Mouse (Mus musculus): ENCODE measurements at regions not wholly inside any gene's neighbourhood (a gene's known extent, or its start where the extent isn't known, plus 50 kb on each side); places are given as distances from the start of the nearest gene placed in this dataset.
A peak's percentile ranks its signal among the peaks of the same experiment; 100 is the strongest.

DNA sequence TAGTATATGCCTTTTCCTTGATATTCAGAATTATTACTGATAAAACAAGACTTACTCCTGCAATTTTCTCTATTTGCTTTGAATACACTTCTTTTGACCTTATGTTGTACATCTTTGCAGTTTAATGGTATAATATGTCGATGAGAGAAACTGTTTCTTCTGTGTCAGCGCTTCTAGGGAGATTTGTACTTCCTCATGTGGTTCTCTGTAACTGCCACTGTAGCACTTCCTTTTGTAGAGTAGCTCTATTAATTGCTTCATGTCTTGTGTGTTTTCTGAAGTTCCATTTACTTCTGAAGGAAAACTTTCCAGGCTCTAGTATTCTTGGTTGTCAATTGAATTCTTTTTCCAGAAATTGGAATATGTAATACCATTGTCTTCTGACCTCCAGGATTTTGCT is 323.2 kb downstream of the Ptprc start:
- no peak for DNase-seq

DNA sequence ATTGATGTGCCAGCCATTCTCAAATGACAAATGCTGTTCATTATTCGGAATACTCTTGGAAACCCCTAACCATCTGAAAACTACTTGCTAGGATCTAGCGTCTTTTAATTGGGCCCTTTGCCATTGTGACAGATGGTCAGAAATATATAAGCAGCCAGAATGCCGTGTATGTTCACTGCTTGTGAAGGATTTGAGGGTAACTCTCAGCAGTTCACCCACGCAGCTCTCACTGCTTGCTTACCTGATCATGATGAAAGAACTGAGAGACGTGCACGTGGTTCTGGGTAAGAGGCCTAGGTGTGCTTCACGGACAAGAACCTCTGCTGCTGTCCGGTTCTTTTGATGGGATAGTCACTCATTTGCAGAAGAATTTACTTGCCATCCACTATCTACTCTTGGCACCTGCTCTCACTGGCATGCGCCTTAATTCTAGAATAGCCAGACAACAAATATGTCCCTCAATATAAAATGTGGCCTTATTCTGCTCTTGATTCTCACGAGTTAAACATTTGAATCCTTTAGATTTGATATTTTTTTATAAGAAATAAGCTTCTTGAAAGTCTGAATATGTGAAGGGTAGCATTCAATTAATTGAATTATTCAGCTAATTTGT is 328.1 kb downstream of the Ptprc start:
- DNase-seq: peak; percentile 87 to 89

DNA sequence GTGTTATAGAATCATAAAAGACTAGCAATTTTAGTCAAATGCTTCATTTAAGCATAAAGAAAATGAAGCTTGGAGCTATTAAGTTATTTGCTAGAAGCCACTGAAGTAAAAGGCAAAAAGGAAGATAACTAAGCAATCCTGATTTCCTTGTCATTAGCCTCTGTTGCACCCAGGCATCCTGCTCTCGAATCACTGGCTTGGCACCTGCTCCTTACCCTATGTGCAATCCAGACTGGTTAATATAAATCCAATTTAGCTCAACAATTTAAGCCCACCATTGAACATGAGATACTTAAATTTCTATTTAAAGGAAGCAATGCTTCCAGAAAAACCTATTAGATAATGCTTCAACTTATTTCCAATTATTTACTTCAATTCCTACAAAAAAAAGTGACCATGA is 328.7 kb downstream of the Ptprc start:
- DNase-seq: peak; percentile 44 to 48

DNA sequence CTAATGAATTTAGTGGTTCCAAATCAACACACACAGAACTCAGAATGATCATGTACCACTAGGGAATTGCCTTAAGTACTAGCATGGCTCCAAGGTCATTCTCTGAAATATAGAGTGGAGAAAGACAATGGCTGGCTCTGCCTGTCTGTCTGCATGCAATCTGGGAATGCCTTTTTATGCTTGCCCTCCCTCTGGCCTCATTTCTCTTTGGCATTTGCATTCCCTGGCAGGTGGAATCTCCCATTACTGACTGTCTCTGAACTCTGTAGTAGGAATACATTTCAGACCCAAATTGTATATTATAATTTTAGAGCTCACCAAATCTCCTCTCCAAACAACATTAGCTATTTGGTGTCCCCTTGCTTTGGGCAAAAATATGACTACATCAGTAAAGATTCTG is 335.0 kb downstream of the Ptprc start:
- peak; percentile 52 to 58 for DNase-seq

DNA sequence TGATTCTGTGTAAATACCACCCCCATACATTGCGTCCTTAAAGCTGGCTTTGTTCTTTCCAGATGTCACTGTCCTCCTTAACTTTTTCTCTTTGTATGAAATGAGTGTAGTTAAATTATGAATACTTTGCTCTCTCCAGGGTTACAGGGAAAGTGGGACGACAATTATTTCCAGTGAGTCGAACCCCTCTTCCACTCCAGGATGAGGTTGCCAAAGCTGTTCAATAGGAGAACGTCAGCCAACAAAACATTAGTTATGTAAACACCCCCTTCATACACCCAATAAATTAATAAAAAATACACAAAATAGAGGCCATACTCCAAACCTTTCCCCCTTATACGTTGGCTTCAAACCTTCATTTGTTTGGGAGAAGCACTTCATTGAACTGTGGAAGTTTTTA is 335.8 kb downstream of the Ptprc start:
- no peak for DNase-seq

DNA sequence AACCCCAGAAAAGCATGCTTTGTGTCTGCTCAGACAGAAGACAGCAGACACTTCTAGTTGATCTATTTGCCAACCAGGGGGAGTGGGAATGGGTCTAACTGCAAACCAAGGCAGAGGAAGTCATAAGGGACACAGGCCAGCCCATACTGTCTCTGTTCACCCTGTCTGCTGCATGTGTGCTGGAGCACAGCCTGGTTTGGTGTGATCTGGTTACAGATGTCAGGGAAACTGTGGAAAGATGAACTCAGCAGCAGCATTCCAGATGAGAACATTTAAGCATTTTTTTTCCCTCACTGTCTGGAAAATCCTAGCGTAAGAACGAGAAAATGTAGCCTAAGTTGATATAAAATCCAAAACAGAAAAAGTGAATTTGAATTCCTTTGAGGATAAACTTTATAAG is 336.2 kb downstream of the Ptprc start:
- no peak for DNase-seq

DNA sequence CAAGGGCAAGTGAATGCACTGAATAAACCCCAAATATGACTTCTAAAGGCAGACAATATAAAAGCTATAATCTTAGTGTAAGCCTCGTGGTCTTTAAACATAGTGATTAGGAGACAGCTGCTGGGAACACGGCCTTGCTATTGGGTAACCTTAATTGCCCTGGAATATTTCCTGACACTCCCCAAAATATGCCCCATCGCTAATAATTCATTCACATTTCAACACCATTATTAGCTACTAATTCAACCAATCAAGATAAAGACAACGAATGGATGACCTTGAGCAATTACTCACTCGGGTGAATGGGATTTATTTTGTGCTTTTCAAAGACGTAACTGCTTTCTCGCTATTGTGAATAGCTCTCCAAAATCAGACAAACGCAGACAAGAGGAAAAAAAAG is 337.2 kb downstream of the Ptprc start:
- DNase-seq: no peak

DNA sequence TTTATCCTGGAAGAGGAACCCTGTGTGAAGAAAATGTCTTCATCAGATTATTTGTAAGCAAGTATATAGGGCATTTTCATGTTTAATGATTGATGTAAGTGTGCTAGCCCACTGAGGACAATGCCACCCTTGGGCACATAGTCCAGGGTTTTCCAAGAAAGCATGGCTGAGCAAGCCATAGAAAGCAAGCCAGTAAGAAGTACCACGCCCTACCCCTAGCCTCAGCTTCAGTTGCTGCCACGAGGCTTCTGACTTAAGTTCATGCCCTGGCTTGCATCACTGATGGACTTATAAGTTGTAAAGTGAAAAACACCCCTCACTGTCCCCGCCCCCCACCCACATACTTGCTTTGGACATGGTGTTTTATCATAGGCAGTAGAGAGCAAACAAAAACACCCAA is 342.0 kb downstream of the Ptprc start:
- no peak for DNase-seq

DNA sequence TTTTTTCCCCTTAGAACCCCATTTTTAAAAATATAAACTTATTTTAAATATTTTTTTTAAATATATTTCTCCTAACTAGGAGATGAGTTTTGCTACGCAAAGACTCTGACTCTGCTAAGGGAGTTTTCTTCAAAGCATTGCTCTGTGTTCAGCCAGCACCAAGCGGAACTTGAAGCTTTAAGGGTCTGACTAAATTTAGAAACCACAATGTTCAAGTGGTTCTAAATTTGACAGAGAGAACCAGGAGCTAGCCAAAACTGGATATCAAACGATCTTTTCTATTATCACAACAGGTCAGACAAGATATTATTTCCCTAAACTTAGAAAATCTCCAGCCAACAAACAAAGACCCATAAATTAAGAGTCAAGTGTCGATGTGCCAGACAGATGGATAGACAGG is 344.2 kb downstream of the Ptprc start:
- DNase-seq: no peak

DNA sequence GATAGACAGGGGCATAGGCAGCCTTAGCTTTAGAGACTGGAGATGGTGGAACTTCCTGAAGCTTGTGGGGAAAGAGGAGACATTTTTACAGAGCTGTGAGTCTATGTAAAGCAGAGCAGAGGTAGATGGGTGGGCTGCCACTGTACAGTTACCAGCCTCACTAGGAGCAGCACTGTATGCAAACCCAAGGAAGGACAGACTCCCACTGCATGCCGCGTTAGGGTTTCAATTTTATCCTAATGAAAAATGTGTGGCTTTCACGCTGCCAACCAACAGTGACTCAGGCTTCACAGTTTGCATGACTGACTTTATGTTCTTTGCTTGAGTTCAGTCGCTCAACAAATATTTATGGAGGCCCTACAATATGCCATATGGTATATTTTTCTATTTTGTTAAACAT is 348.1 kb downstream of the Ptprc start:
- DNase-seq: no peak

DNA sequence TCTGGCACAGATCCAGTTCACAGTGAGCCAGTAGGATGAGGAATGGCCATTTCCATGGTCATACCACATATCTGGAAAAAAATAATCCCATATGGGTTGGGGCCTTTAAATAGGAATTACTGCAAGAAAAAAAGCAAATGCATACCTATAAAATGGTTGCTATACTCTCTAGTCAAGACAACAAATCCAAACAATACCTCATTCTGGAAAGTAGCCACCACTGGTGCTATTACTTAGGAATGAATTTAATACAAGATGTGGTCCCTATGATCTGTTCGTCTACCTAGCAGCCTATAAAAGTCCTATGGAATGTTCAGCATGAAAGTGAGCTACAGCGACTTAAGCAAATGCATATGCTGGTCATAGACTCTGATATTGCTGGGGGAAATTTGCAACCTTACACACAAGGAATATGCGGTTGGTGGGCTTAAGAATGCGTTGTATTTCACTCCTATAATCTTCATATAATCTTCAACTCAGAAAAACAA is 360.1 kb downstream of the Ptprc start:
- DNase-seq: peak in 1 of 2 experiments; percentile 18

DNA sequence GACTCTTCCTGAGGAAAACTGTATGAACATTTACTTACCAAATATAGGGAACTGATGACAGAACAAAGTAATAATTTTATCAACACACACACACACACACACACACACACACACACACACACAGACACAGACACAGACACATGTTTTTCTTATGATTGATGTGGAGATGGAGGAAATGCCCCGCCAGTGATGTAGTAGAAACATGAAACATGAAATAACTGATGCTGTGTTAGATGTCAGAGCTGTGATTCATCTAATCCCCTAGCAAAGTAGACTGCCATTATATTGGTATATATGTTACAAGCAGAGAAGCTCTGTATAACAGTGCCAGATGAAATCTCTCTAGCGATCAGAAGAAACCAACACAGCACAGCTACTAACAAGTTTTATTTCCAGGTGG is 361.0 kb downstream of the Ptprc start:
- DNase-seq: no peak

DNA sequence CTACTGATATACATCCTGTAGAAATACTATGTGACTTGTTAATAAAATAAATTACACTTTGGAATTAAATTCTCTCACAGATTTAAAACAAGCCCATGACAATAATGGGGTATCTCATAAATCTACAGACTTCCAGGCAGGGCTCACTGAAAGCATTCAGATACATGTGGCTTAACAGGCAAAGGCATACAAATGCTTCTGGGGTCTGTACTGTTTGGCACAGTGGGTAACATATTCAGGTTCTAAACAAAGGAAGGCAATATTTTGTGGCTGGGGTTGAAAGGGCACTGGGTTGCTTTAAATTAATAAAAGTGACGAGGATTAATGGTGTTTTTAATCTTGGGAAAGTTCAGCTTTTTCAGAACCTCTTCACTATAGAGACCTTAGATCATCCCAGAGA is 361.8 kb downstream of the Ptprc start:
- DNase-seq: no peak

DNA sequence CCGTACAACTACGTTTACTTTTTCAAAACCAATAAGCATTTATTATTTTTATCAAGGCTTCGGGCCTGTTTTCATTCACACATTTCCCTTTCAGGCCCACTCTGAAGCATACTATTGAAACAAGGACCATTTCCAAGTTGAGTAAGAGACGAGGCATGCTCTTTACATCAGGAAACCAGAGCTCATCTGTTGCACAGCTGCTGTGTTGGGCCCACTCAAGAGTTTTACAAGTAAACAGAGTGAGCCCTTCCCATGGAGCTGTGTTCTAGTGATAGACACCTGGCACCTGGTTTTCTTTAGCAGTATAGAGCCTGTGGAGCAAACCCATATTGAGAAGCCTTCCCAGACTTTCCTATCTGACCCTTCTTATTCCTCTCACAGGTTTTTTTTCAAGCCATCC is 363.5 kb downstream of the Ptprc start:
- DNase-seq: no peak

DNA sequence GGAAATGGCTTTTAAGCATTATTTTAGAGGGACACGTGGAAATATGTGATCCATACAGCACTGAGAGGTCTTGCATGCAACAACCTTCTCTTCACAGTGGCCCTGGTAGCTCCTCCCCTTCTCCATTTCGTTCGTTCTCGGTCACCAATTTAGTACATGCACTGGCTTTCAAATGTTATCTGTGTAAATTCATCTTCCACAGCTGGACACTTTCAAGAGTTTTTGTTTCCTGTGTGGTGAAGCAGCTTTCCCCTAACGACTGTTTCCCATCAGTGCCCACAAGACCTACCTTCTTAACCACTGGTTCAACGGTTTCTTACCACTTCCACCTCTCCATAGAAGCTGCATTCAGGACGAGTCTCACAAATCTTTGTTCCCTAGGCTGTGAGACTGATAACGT is 368.8 kb downstream of the Ptprc start:
- DNase-seq: no peak

DNA sequence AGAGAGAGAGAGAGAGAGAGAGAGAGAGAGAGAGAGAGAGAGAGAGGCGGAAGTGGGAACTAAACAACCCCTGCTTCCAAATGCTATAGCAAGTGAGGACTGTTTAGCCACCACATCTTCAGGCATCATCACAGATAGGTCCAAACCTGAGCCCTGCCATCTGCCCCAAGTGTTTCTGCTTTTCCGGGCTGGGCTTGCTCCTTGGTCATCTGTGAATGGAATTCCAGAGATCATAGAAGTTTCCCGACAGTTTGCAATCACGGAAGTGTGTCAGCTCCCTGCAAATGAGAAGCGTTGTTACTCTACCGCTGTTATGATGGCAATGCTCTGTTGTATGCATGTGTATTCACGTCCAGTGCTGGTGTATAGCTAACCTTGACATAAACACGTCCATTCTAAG is 369.3 kb downstream of the Ptprc start:
- DNase-seq: no peak

DNA sequence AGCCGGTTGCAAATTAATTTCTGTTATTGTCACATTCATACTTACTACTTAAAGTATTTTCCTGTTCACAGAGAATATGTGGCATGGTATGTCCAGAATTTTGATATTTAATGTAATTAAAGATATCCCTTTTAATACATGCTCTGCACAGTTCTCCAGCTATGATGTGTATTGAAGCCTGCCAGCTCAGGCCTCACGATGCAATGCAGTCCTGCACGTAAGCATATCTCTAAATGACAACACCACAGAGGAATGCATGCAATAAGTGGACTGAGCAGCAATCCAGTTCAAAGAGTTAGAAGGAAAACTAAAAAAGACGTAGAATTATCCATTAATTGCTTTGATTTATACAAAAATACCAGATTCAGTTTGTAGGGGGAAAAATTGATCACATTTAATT is 373.4 kb downstream of the Ptprc start:
- no peak for DNase-seq

DNA sequence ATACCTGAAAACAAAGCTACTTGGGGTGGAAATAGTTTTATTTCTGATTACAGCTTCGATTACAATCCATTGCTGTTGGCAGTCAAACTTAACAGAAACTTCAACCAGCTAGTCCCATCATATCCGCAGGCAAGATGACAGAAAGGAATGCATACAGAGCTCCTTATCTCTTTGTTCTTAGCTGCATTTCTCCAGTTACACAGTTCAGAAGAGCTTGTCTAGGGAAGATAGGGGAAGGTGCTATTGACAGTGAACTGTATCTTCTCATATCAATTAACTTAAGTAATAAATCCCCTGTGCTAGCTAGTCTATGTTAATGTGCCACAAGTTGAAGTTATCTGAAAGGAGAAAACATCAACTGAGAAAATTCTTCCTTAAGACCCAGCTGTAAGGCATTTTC is 374.8 kb downstream of the Ptprc start:
- DNase-seq: no peak

DNA sequence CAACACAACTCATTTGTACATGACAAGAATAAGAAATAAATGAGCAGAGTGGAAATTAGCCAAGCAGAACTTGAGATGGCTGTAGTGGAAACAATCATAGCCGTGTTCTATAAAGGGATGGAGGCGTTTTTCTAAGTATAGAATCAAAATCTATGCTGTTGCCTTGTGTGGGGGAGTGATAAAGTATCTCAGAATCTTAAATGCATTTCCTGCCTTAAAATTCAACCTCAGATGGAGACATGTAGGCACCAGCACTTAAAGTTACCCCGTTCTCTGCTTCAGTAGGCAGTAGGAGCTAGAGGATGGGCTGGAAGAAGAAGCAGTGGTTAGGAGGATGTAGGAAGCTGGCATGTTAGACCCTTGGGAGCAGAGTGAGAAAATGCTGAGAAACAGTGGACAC is 386.7 kb downstream of the Ptprc start:
- DNase-seq: no peak

DNA sequence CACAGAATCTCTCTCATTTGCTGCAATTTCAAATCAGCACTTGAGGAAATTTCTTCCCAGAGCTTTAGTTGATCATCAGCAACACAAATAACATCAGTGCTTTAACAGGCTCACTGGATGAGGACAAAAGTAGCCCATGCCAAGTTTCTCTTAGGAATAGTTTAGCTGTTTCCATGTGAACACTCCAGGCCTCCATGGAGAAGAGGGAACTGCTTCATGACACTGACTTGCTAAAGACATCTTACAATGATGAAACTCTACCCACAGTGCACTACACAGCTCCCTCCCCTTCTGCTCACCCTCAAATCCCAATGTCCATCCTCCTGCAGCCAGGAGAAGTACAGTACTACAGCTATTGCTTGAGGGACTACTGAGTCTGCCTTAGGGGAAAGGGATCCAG is 388.9 kb downstream of the Ptprc start:
- DNase-seq: no peak

DNA sequence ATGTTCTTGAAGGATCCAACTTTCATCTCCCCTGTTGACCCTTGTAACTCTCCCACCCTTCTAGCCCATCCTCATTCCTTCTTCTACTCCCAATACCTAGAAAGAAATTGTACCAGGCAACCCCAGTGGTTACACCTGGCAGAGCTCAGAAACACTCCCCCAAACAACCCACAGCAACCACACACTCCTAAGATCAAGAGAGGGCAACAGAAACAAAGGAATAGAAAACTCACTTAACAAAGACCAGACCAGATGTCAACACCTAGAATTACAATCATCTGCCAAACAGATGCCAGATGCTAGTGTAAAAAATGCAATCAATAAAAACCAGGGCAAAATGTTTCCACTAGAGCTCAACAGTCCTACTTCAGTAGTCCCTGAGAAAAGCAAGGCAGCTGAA is 400.9 kb downstream of the Ptprc start:
- DNase-seq: no peak

DNA sequence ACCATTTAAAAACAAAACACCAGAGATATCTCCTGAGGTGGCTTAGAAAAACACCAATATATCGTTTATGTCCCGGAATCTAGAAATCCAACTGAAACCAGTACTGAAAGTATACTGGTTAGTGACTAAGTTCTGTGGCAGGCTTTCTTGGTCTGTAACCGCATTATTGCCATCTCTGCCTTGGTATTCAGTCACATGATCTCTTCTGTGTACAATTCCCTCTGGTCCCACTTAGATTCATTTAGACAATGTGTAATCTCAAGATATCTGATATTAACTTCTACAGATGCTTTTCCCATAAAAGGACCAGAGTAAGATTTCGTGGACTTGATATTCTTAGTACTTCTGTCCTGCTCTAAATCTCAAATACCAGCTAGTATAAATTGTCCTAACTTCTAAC is 414.7 kb downstream of the Ptprc start:
- DNase-seq: no peak

DNA sequence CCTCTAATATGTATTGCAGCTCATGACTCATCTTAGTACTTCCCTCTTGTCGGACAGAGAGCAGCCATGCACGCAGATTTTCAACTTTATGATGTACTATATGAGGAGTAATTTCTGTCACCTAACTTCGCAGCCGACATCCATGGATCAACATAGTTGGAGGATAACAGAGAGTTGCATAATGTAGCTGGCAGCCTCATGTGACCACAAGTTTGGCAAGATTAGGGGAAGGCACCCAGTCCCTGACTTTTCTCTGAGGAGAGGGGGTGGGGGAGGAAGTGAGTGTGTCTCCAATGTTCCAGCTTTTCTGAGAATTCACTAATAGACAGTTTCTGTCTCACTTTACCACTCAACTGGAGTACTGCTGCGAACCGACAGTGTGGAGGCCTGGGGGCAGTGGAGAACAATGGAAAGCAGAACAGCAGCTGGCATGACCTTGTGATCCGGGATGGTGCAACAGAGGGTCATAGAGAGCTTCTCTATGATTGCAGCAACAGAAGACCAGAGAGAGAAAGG is 424.0 kb downstream of the Ptprc start:
- peak in 1 of 2 experiments; percentile 4 for DNase-seq

DNA sequence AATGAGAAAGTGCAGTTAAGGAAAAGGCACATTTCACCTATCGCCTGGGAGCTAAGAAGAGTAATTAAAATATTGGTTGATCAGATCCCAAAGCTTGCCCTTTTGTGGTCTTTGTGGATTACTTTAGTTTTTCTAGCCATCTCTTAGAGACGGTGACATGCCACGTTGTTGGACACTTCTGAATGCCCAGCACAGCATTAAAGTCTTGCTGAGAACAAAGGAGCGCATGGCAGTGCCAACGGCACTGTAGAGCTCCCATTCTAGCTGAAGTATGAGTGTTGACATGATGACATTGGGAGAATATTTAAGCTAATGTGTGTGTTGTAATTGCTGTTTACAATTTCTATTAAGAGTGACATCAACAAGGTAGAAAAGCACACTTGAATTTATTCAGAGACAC is 424.6 kb downstream of the Ptprc start:
- no peak for DNase-seq

DNA sequence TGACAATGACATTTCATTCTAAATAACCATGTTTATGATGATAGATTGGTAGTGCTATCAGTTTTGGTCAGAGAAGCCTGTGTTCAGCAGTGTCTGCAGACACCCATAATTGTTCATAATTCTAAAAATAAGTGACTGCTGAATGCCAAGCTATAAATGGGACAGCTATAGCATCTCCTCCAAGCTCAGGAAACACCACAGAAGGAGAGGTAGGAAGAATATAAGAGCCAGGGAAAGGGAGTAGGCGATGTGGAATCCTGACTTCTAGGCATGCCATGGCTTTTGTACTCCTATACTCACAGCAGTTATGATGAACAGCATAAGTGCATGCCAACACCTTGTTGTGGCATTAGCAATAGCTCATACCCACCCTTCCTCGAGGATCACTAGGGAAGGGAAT is 429.4 kb downstream of the Ptprc start:
- DNase-seq: no peak
